Mouse (Mus musculus): ENCODE data around the gene Gm45521.

- TF ChIP-seq CTCF (IDR thresholded peaks at IDR 0.05; ENCODE audit: low read depth, low read length) = no peak
- TF ChIP-seq GATA1 (IDR thresholded peaks at IDR 0.05; ENCODE audit: borderline replicate concordance, low read length) = no peak
Observed at GRCm38 (mm10) chr14:7986913-7987312, 29.8 kb downstream of the Gm45521 start.

All from G1E (cell line).